Mouse (Mus musculus) CH12.LX (cell line): Measurements from ENCODE around the gene Gtpbp8. TPM values are rescaled to one million over a fixed set of nuclear protein-coding genes. Genes with fewer than 3 reads are reported as not detected.

ENCODE experiments used
- DNase-seq: peaks from one replicate; pipeline ENCODE4 v3.0.0-alpha.2; 2013; ENCODE audit errors: extremely low read depth
- H3K27ac ChIP-seq: 2 replicates; pipeline ENCODE4 v1.5.1; 2012; ENCODE audit warnings: low read depth, mild to moderate bottlenecking, control low read depth, moderate library complexity; ENCODE audit not compliant: insufficient read depth
- H3K27me3 ChIP-seq: replicated peaks from 2 replicates; pipeline ENCODE3; 2012; ENCODE audit warnings: inconsistent platforms
- H3K36me3 ChIP-seq, 2 experiments: replicated peaks in 1 of 2; 2 replicates each; pipeline versions ENCODE3 to v1.6.1; 2012; ENCODE audit warnings: inconsistent platforms in 1 of 2, low read length in 1 of 2, mild to moderate bottlenecking in 1 of 2, mixed read lengths in 1 of 2, moderate library complexity in 1 of 2; ENCODE audit not compliant: control insufficient read depth in 1 of 2, insufficient read depth in 1 of 2
- H3K4me1 ChIP-seq, 2 experiments: 2 replicates each; pipeline ENCODE4 v1.6.1; 2012; ENCODE audit warnings: inconsistent platforms in 1 of 2, moderate library complexity in 1 of 2; ENCODE audit not compliant: insufficient read depth in 2 of 2, control insufficient read depth in 1 of 2
- H3K4me2 ChIP-seq: 2 replicates; pipeline ENCODE4 v1.6.1; 2012; ENCODE audit warnings: low read depth, mild to moderate bottlenecking, control low read depth; ENCODE audit not compliant: poor library complexity, insufficient read depth, severe bottlenecking
- H3K4me3 ChIP-seq, 3 experiments: fragments of 150-350 bp in 1 of 3; sonication (generic) in 1 of 3; replicated peaks in 1 of 3; 2 replicates each; pipeline versions ENCODE3 to v1.5.1; 2011 to 2012; ENCODE audit warnings: low read depth in 2 of 3, low read length in 2 of 3, mild to moderate bottlenecking in 2 of 3, moderate library complexity in 2 of 3, control low read depth in 1 of 3, improper control_type of control experiment in 1 of 3, inconsistent platforms in 1 of 3, mixed read lengths in 1 of 3; ENCODE audit not compliant: poor library complexity in 1 of 3
- H3K79me2 ChIP-seq: replicated peaks from 2 replicates; pipeline ENCODE4 v1.6.1; 2012; ENCODE audit warnings: mild to moderate bottlenecking, moderate library complexity; ENCODE audit not compliant: control insufficient read depth, poor library complexity, insufficient read depth, severe bottlenecking; ENCODE audit errors: extremely low read depth
- H3K9ac ChIP-seq: 2 replicates; pipeline ENCODE4 v1.6.1; 2012; ENCODE audit warnings: low read depth, mild to moderate bottlenecking, control low read depth, moderate library complexity; ENCODE audit not compliant: insufficient read depth
- H3K9me3 ChIP-seq: replicated peaks from 2 replicates; pipeline ENCODE3; 2012; ENCODE audit warnings: low read length, inconsistent platforms, mixed read lengths
- BHLHE40 ChIP-seq: IDR thresholded peaks from 2 replicates; pipeline ENCODE4 v1.6.1; 2011; ENCODE audit warnings: mild to moderate bottlenecking, low read depth, low read length, improper control_type of control experiment
- CHD1 ChIP-seq: IDR thresholded peaks from 2 replicates; pipeline ENCODE4 v1.6.1; 2012; ENCODE audit warnings: low read depth, low read length, improper control_type of control experiment, inconsistent platforms
- CHD2 ChIP-seq: IDR thresholded peaks from 2 replicates; pipeline ENCODE4 v1.6.1; 2011; ENCODE audit warnings: low read length, improper control_type of control experiment
- CTCF ChIP-seq, 2 experiments: IDR thresholded peaks in 1 of 2; conservative IDR thresholded peaks in 1 of 2; 2 replicates each; pipeline ENCODE4 v1.5.1; 2011 to 2012; ENCODE audit warnings: low read depth in 2 of 2, low read length in 2 of 2, improper control_type of control experiment in 1 of 2, inconsistent platforms in 1 of 2, mild to moderate bottlenecking in 1 of 2, moderate library complexity in 1 of 2
- E2F4 ChIP-seq: IDR thresholded peaks from 2 replicates; pipeline ENCODE4 v1.6.1; 2011; ENCODE audit warnings: low read depth, low read length, improper control_type of control experiment; ENCODE audit not compliant: insufficient replicate concordance
- ELF1 ChIP-seq: IDR thresholded peaks from 2 replicates; pipeline ENCODE4 v1.6.1; 2014; ENCODE audit warnings: low read depth, mild to moderate bottlenecking, inconsistent platforms, low read length, improper control_type of control experiment
- EP300 ChIP-seq: IDR thresholded peaks from 2 replicates; pipeline ENCODE4 v1.6.1; 2011; ENCODE audit warnings: low read length, improper control_type of control experiment
- HCFC1 ChIP-seq: IDR thresholded peaks from 2 replicates; pipeline ENCODE4 v1.6.1; 2012; ENCODE audit warnings: low read depth, mild to moderate bottlenecking, inconsistent platforms, low read length, improper control_type of control experiment
- IRF4 ChIP-seq: IDR thresholded peaks from 2 replicates; pipeline ENCODE4 v1.6.1; 2014; ENCODE audit warnings: low read depth, mild to moderate bottlenecking, inconsistent platforms, low read length, improper control_type of control experiment
- JUN ChIP-seq: IDR thresholded peaks from 2 replicates; pipeline ENCODE4 v1.6.1; 2011; ENCODE audit warnings: low read depth, mild to moderate bottlenecking, low read length, improper control_type of control experiment, moderate library complexity; ENCODE audit not compliant: insufficient read depth
- JUND ChIP-seq: conservative IDR thresholded peaks from 2 replicates; pipeline ENCODE4 v1.6.1; 2011; ENCODE audit warnings: low read depth, low read length, improper control_type of control experiment
- KAT2A ChIP-seq: IDR thresholded peaks from 2 replicates; pipeline ENCODE4 v1.6.1; 2012; ENCODE audit warnings: low read length, improper control_type of control experiment, inconsistent platforms; ENCODE audit not compliant: insufficient replicate concordance
- MAFK ChIP-seq: IDR thresholded peaks from 2 replicates; pipeline ENCODE4 v1.6.1; 2011; ENCODE audit warnings: low read length, improper control_type of control experiment; ENCODE audit not compliant: insufficient replicate concordance
- MAZ ChIP-seq: IDR thresholded peaks from 2 replicates; pipeline ENCODE4 v1.6.1; 2012; ENCODE audit warnings: low read depth, mild to moderate bottlenecking, inconsistent platforms, low read length, improper control_type of control experiment, moderate library complexity
- MEF2A ChIP-seq: IDR thresholded peaks from 2 replicates; pipeline ENCODE4 v1.6.1; 2014; ENCODE audit warnings: low read depth, mild to moderate bottlenecking, inconsistent platforms, low read length, improper control_type of control experiment, borderline replicate concordance
- NELFE ChIP-seq: IDR thresholded peaks from 2 replicates; pipeline ENCODE4 v1.6.1; 2011; ENCODE audit warnings: low read depth, low read length, improper control_type of control experiment
- NRF1 ChIP-seq: IDR thresholded peaks from 2 replicates; pipeline ENCODE4 v1.6.1; 2014; ENCODE audit warnings: low read depth, mild to moderate bottlenecking, inconsistent platforms, low read length, improper control_type of control experiment, moderate library complexity
- PAX5 ChIP-seq: IDR thresholded peaks from 2 replicates; pipeline ENCODE4 v1.6.1; 2012; ENCODE audit warnings: low read length, inconsistent platforms, mixed read lengths
- RAD21 ChIP-seq: IDR thresholded peaks from 2 replicates; pipeline ENCODE4 v1.6.1; 2011; ENCODE audit warnings: low read depth, mild to moderate bottlenecking, low read length, improper control_type of control experiment, moderate library complexity
- RCOR1 ChIP-seq: conservative IDR thresholded peaks from 2 replicates; pipeline ENCODE4 v1.6.1; 2012; ENCODE audit warnings: low read depth, mild to moderate bottlenecking, inconsistent platforms, low read length, improper control_type of control experiment
- SMC3 ChIP-seq: IDR thresholded peaks from 2 replicates; pipeline ENCODE4 v1.6.1; 2011; ENCODE audit warnings: low read depth, low read length, improper control_type of control experiment
- TBP ChIP-seq: conservative IDR thresholded peaks from 2 replicates; pipeline ENCODE4 v1.6.1; 2011; ENCODE audit warnings: low read depth, low read length, improper control_type of control experiment
- TCF12 ChIP-seq: IDR thresholded peaks from 2 replicates; pipeline ENCODE4 v1.6.1; 2014; ENCODE audit warnings: low read depth, mild to moderate bottlenecking, inconsistent platforms, low read length, improper control_type of control experiment
- UBTF ChIP-seq: IDR thresholded peaks from 2 replicates; pipeline ENCODE4 v1.6.1; 2012; ENCODE audit warnings: low read depth, mild to moderate bottlenecking, inconsistent platforms, low read length, improper control_type of control experiment, moderate library complexity
- USF1 ChIP-seq: IDR thresholded peaks from 2 replicates; pipeline ENCODE4 v1.6.1; 2014; ENCODE audit warnings: low read depth, mild to moderate bottlenecking, inconsistent platforms, low read length, improper control_type of control experiment
- USF2 ChIP-seq: conservative IDR thresholded peaks from 2 replicates; pipeline ENCODE4 v1.6.1; 2011; ENCODE audit warnings: low read depth, low read length, improper control_type of control experiment
- ZC3H11A ChIP-seq: IDR thresholded peaks from 2 replicates; pipeline ENCODE4 v1.6.1; 2012; ENCODE audit warnings: low read depth, mild to moderate bottlenecking, inconsistent platforms, low read length, improper control_type of control experiment
- ZMIZ1 ChIP-seq: IDR thresholded peaks from 2 replicates; pipeline ENCODE4 v1.6.1; 2012; ENCODE audit warnings: low read depth, mild to moderate bottlenecking, inconsistent platforms, low read length, improper control_type of control experiment
- dilution Hi-C: fragments of 300-500 bp; cut with MboI; formaldehyde crosslinking; loops from 2 replicates; pipeline ENCODE4 v1.14.3; 2020; ENCODE audit warnings: low sequenced_read_pairs; ENCODE audit not compliant: extremely low pct_unique_long_range_greater_than_20kb, extremely low pct_ligation_motif_present
- in situ Hi-C: fragments of 300-500 bp; cut with MboI; formaldehyde crosslinking; loops from 3 replicates; pipeline ENCODE4 v1.14.3; 2019; ENCODE audit warnings: low sequenced_read_pairs, low pct_ligation_motif_present, low pct_unique_long_range_greater_than_20kb, mixed read lengths
- polyA plus RNA-seq: library from polyadenylated mRNA; unstranded; fragments of >175 nt; gene quantifications from 2 replicates; pipeline ENCODE4 v1.2.1, GENCODE M21; 2012; ENCODE audit warnings: low read depth; ENCODE audit not compliant: insufficient read length
- total RNA-seq, 2 experiments: library from RNA; depleted of rRNA; stranded (reverse); fragments of 300-350 nt in 1 of 2; fragments of >200 nt in 1 of 2; gene quantifications; 2 replicates each; pipeline ENCODE4 v1.2.3; 2012 to 2014

The Gtpbp8 gene
- total and polyA plus RNA-seq, 3 experiments = 20.9 to 38.8 (median 24.2) TPM

DNA sequence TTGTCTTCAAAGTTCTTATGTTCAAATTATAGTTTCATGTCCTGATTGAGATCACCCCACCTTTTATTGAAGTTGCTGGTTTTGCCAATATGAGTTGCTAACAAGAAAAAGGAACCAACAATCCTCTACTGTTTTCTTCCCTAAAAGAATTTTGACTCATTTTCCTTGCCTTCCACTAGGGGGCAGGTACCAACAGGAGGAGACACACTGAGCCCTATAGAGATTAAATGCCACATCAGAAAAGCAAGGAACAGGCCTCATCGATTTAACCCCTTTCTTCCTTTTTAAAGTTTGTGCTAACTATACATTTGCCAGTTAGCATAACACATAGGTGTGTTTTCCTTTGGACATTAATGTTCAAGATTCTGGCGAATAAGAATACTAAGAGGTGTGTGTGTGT lies 21.8 kb upstream of the Gtpbp8 start:
- TF ChIP-seq ZC3H11A = peak; percentile 70; the same call in 1 of the 2 replicates
- TF ChIP-seq NRF1 = no peak
- no peak for TF ChIP-seq UBTF
- no peak for TF ChIP-seq USF1
- no peak for TF ChIP-seq EP300
- no peak for TF ChIP-seq MAZ
- no peak for TF ChIP-seq TBP
- TF ChIP-seq ELF1 = no peak
- TF ChIP-seq MAFK = no peak
- TF ChIP-seq USF2 = no peak
- 0 out of 2 replicates have a peak, but pooled peaks have one; percentile 37 for TF ChIP-seq BHLHE40
- TF ChIP-seq CTCF (conservative IDR thresholded peaks at IDR 0.05 in 1 of 2, IDR thresholded peaks at IDR 0.05 in 1 of 2; ENCODE audit: low read depth in 2 of 2, low read length in 2 of 2) = peak; percentile 70 to 96; a peak in 3 of 4 replicates
- TF ChIP-seq CHD1 = no peak
- TF ChIP-seq KAT2A = no peak
- no peak for TF ChIP-seq TCF12
- TF ChIP-seq E2F4 = no peak
- no peak; the same call in 1 of the 2 replicates for TF ChIP-seq HCFC1
- no peak for TF ChIP-seq MEF2A
- TF ChIP-seq IRF4 = no peak
- TF ChIP-seq RCOR1 = no peak
- no peak for TF ChIP-seq NELFE
- TF ChIP-seq JUN = no peak
- peak; percentile 96 for TF ChIP-seq RAD21
- TF ChIP-seq PAX5 = no peak
- no peak for TF ChIP-seq ZMIZ1
- 0 out of 2 replicates have a peak, but pooled peaks have one; percentile 25 for TF ChIP-seq JUND
- TF ChIP-seq CHD2 = no peak
- TF ChIP-seq SMC3 = peak; percentile 97
- H3K36me3 ChIP-seq = no peaks in the 10 kb centered on the region
- dilution Hi-C loops (no loop called here), in situ Hi-C loops (loop anchor here (5.0 kb wide), 3 partner anchors 199 to 319 kb away; no protein-coding TSS in a partner anchor)
- no peak overlapping the region for H3K4me2 ChIP-seq
- DNase-seq = peak; percentile 73
- H3K9me3 ChIP-seq = no peaks in the 10 kb centered on the region
- H3K9ac ChIP-seq = no peak overlapping the region
- peaks cover 0 to 18% of the 10 kb centered on the region in 2 experiments; a peak in 2 of 4 replicates for H3K4me1 ChIP-seq
- H3K79me2 ChIP-seq = no peaks in the 10 kb centered on the region; the same call in 1 of the 2 replicates
- no peaks in the 10 kb centered on the region for H3K27me3 ChIP-seq
- peak overlapping the region in 1 of 3 experiments; percentile 2 for H3K4me3 ChIP-seq
- no peak overlapping the region for H3K27ac ChIP-seq
